Mouse (Mus musculus): ENCODE results near the gene H2afj. TPM values are rescaled to one million over a fixed set of nuclear protein-coding genes. Genes with fewer than 3 reads are reported as not detected.

H2afj gene
- polyA plus RNA-seq, 1 experiment from 2014 or later, result 121 TPM

- H3K36me3 ChIP-seq, result no peaks in the 10 kb centered on the region
- H3K4me2 ChIP-seq, result no peak overlapping the region
- no peak overlapping the region for H3K4me3 ChIP-seq
- peaks cover 18% of the 10 kb centered on the region for H3K4me1 ChIP-seq
- WGBS, result 79% methylated on average over 4 of the region's 4 CpGs
- H3K27ac ChIP-seq, result no peak overlapping the region
- ATAC-seq (ENCODE audit: borderline replicate concordance, extremely low read depth, low FRiP score, low TSS enrichment), result no peak
- H3K27me3 ChIP-seq, result no peaks in the 10 kb centered on the region
- H3K9ac ChIP-seq, result no peak overlapping the region
- H3K9me3 ChIP-seq, result no peaks in the 10 kb centered on the region
Measured at GRCm38 (mm10) chr6:136852348-136852747, 44.3 kb downstream of the H2afj start.

- H3K9me3 ChIP-seq, result no peaks in the 10 kb centered on the region
- 50% methylated on average over 3 of the region's 3 CpGs for WGBS
- H3K27me3 ChIP-seq, result no peaks in the 10 kb centered on the region
- H3K27ac ChIP-seq, result no peak overlapping the region
- H3K36me3 ChIP-seq, result no peaks in the 10 kb centered on the region
- H3K4me1 ChIP-seq, result peaks cover 22% of the 10 kb centered on the region
- ATAC-seq (ENCODE audit: borderline replicate concordance, extremely low read depth, low FRiP score, low TSS enrichment), result no peak
- H3K9ac ChIP-seq, result no peak overlapping the region
- H3K4me2 ChIP-seq, result no peak overlapping the region
- no peak overlapping the region for H3K4me3 ChIP-seq
Measured at GRCm38 (mm10) chr6:136852762-136853161, 44.7 kb downstream of the H2afj start.

GRCm38 (mm10) chr6:136854361-136854781 lies 46.3 kb downstream of the H2afj start:
- 80% methylated on average over 11 of the region's 11 CpGs for WGBS
- H3K9ac ChIP-seq, result no peak overlapping the region
- H3K4me2 ChIP-seq, result no peak overlapping the region
- H3K4me3 ChIP-seq, result no peak overlapping the region
- no peak overlapping the region for H3K27ac ChIP-seq
- no peaks in the 10 kb centered on the region for H3K9me3 ChIP-seq
- ATAC-seq (ENCODE audit: borderline replicate concordance, extremely low read depth, low FRiP score, low TSS enrichment), result no peak
- H3K27me3 ChIP-seq, result no peaks in the 10 kb centered on the region
- peaks cover 37% of the 10 kb centered on the region for H3K4me1 ChIP-seq
- H3K36me3 ChIP-seq, result no peaks in the 10 kb centered on the region

- no peak overlapping the region for H3K4me3 ChIP-seq
Measured at GRCm38 (mm10) chr6:136855183-136855582, 47.1 kb downstream of the H2afj start.

DNA sequence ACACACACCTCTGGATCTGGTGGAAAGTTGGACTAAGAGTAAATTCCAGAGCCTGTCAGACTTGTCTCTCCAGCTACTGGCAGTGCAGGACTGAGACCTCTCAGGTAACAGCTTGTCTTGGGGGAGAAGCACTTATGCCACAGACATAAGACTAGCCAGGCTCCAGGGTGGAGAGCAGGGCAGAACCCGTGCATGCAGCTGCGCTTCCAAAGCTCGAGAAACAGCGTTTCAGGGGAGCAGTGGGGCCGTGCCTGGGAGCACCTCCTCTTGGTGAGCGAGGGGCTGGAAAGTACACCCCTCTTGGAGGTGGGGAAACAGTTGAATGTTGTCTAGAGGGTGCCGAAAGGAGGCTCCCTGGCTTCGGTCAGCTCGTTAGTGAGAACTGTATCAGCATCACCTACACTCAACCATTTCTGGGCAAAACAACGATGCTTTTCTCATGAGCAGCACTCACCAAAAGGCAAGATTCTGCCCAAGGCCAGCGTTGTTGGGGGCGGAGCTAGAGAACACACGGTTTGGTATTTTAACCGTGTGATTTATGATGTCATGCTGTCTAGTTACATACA lies 48.1 kb downstream of the H2afj start:
- Histone ChIP-seq H3K9ac (peak overlapping the region; percentile 11; the same call in 1 of the 2 replicates), H3K4me3 (peak overlapping the region; percentile 23), H3K9me3 (no peaks in the 10 kb centered on the region), H3K27ac (peak overlapping the region; percentile 88), H3K27me3 (no peaks in the 10 kb centered on the region), H3K4me2 (peak overlapping the region; percentile 52), H3K4me1 (peaks cover 44% of the 10 kb centered on the region), H3K36me3 (no peaks in the 10 kb centered on the region)
- WGBS, result 13% methylated on average over 14 of the region's 14 CpGs
- peak; percentile 53; the same call in 1 of the 2 replicates for ATAC-seq (ENCODE audit: borderline replicate concordance, extremely low read depth, low FRiP score, low TSS enrichment)

More at GRCm38 (mm10) chr6:136855183-136855582, 47.1 kb downstream of the H2afj start:
- no peak overlapping the region for H3K9ac ChIP-seq
- H3K27me3 ChIP-seq, result no peaks in the 10 kb centered on the region
- peaks cover 40% of the 10 kb centered on the region for H3K4me1 ChIP-seq
- no peaks in the 10 kb centered on the region for H3K36me3 ChIP-seq
- H3K4me2 ChIP-seq, result no peak overlapping the region
- WGBS, result 76% methylated on average over 2 of the region's 2 CpGs
- ATAC-seq (ENCODE audit: borderline replicate concordance, extremely low read depth, low FRiP score, low TSS enrichment), result no peak
- H3K9me3 ChIP-seq, result no peaks in the 10 kb centered on the region
- H3K27ac ChIP-seq, result peak overlapping the region; percentile 88; the same call in 1 of the 2 replicates

GRCm38 (mm10) chr6:136857186-136857872 lies 49.3 kb downstream of the H2afj start, which contains the start of gene Art4:
TSS of gene Art4 (minus strand) at chr6:136857733.
- H3K27ac ChIP-seq, result peak within 1 kb of the TSS; percentile 94
- no peaks in the 10 kb centered on the region for H3K27me3 ChIP-seq
- no peaks in the 10 kb centered on the region for H3K9me3 ChIP-seq
- WGBS, result 17% methylated on average over 18 of the region's 18 CpGs
- H3K9ac ChIP-seq, result no peak within 1 kb of the TSS; the same call in 1 of the 2 replicates
- H3K36me3 ChIP-seq, result no peaks in the 10 kb centered on the region
- H3K4me1 ChIP-seq, result peaks cover 49% of the 10 kb centered on the region
- H3K4me2 ChIP-seq, result peak within 1 kb of the TSS; percentile 52
- ATAC-seq (ENCODE audit: borderline replicate concordance, extremely low read depth, low FRiP score, low TSS enrichment), result peak; percentile 67
- H3K4me3 ChIP-seq, result peak within 1 kb of the TSS; percentile 19

- peak; percentile 58; the same call in 1 of the 2 replicates for ATAC-seq (ENCODE audit: borderline replicate concordance, extremely low read depth, low FRiP score, low TSS enrichment)
- WGBS, result 6% methylated on average over 11 of the region's 11 CpGs
- peak overlapping the region; percentile 19; the same call in 1 of the 2 replicates for H3K4me3 ChIP-seq
- H3K36me3 ChIP-seq, result no peaks in the 10 kb centered on the region
- H3K9ac ChIP-seq, result no peak overlapping the region; the same call in 1 of the 2 replicates
- no peaks in the 10 kb centered on the region for H3K27me3 ChIP-seq
- peaks cover 46% of the 10 kb centered on the region for H3K4me1 ChIP-seq
- no peaks in the 10 kb centered on the region for H3K9me3 ChIP-seq
- peak overlapping the region; percentile 52 for H3K4me2 ChIP-seq
- peak overlapping the region; percentile 94 for H3K27ac ChIP-seq
Measured at GRCm38 (mm10) chr6:136857873-136858260, 49.8 kb downstream of the H2afj start.

DNA sequence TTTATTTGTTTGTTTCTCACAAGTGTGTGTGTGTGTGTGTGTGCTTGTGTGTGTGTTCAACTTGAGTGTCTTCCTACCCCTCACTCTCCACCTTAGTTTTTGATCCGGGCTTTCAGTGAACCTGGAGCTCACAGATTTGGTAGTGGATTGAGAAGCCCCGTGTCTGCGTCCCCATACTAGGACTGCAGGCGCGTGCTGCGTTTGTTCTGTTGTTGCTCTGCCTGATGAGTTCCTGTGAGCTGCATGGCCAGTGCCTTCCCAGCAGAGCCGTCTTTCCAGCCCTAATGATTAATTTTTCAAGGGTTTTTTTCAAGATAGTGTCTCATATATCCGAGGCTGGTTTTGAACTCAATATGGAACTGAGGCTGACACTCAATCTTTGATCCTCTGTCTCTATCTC lies 50.4 kb downstream of the H2afj start:
- no peak overlapping the region for H3K9ac ChIP-seq
- WGBS, result 19% methylated on average over 8 of the region's 8 CpGs

More for the DNA sequence above, 50.4 kb downstream of the H2afj start:
- no peak for ATAC-seq (ENCODE audit: borderline replicate concordance, extremely low read depth, low FRiP score, low TSS enrichment)
- Histone ChIP-seq H3K4me2 (peak overlapping the region; percentile 52; the same call in 1 of the 2 replicates), H3K9me3 (no peaks in the 10 kb centered on the region), H3K4me1 (peaks cover 45% of the 10 kb centered on the region), H3K27ac (peak overlapping the region; percentile 94), H3K27me3 (no peaks in the 10 kb centered on the region), H3K4me3 (no peak overlapping the region), H3K36me3 (no peaks in the 10 kb centered on the region)

Small RNAs within 50 kb of the gene (microRNA-seq; reads per million reads assigned to microRNA genes)
- not detected for gene Gm44364

Other genes with a start within 250 kb of the H2afj start
- gene Plbd1, start 146.3 kb upstream of the H2afj start, polyA plus RNA-seq (2015; fragmentation: Nextera tagmentation; extraction: Ambion mirVana), result 4.0 and 4.9 TPM in 2 replicates
- gene Gucy2c, start 26.5 kb upstream of the H2afj start, polyA plus RNA-seq (2015; fragmentation: Nextera tagmentation; extraction: Ambion mirVana), result 0.13 and 0.19 TPM in 2 replicates
- 0.81 and 0.89 TPM in 2 replicates for gene Hist4h4, start 3.8 kb upstream of the H2afj start, polyA plus RNA-seq (2015; fragmentation: Nextera tagmentation; extraction: Ambion mirVana)
- gene BC049715, start 19.4 kb downstream of the H2afj start, polyA plus RNA-seq (2015; fragmentation: Nextera tagmentation; extraction: Ambion mirVana), result 2.0 and 2.1 TPM in 2 replicates
- gene Wbp11, start 20.0 kb downstream of the H2afj start, polyA plus RNA-seq (2015; fragmentation: Nextera tagmentation; extraction: Ambion mirVana), result 97.8 and 101 TPM in 2 replicates
- 2.5 and 2.9 TPM in 2 replicates for gene Smco3, start 27.2 kb downstream of the H2afj start, polyA plus RNA-seq (2015; fragmentation: Nextera tagmentation; extraction: Ambion mirVana)
- 6.6 and 7.1 TPM in 2 replicates for gene Art4, start 49.5 kb downstream of the H2afj start, polyA plus RNA-seq (2015; fragmentation: Nextera tagmentation; extraction: Ambion mirVana)
- 918 and 931 TPM in 2 replicates for gene Mgp, start 67.6 kb downstream of the H2afj start, polyA plus RNA-seq (2015; fragmentation: Nextera tagmentation; extraction: Ambion mirVana)
- 0.40 and 0.62 TPM in 2 replicates for gene Erp27, start 113.9 kb downstream of the H2afj start, polyA plus RNA-seq (2015; fragmentation: Nextera tagmentation; extraction: Ambion mirVana)
- 0.47 TPM in 1 of 2 replicates, not detected in the other for gene Pde6h, start 115.6 kb downstream of the H2afj start, polyA plus RNA-seq (2015; fragmentation: Nextera tagmentation; extraction: Ambion mirVana)
- 69.8 and 82.9 TPM in 2 replicates for gene Arhgdib, start 133.7 kb downstream of the H2afj start, polyA plus RNA-seq (2015; fragmentation: Nextera tagmentation; extraction: Ambion mirVana)